Mouse (Mus musculus): ENCODE results near the gene Kcnip4. TPM values are rescaled to one million over a fixed set of nuclear protein-coding genes. Genes with fewer than 3 reads are reported as not detected.

Kcnip4 gene
- polyA plus RNA-seq, 1 experiment from 2014 or later: 1.2 TPM

DNA sequence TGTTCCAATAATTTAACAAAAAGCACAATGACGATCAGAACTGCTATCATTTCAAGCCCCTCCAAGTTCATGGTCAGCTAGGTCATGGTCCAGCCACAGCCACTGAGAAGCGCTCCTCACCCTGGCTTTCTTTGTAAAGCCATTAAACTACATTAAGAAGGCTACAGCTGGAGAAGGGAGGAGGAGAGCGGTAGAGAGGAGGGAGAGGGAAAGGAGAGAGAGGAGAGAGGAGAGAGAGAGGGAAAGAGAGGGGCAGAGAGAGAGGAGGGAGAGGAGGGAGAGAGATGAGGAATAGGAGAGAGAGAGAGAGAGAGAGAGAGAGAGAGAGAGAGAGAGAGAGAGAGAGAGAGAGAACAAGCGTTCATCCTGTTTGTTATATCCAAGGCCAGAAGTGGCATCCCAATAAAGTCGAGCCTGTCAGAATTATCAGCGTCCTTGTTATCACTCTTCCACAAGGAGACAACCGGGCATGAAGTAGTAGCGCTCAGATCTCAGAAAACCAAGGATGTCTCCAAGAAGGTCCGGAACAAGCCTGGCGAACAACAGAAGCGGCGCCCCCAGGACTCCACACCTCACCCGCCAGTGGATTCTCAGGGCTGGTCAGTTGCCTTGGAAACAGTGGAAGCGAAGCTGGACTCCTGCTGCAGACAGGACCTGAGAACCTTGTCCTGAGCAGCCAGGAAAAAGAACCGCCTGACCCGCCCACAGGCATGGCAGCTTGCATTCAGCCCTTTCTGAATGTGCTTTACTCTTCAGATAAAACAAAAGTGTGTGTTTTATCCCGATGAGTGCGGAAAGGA, 635.1 kb downstream of the Kcnip4 start:
- DNase-seq (ENCODE audit: low spot score): peak; percentile 50
- H3K4me1 ChIP-seq: peaks cover 9% of the 10 kb centered on the region
- WGBS: 11% methylated on average over 18 of the region's 18 CpGs
- peak overlapping the region; percentile 42 for H3K4me3 ChIP-seq
- no peak overlapping the region for H3K27ac ChIP-seq
- no peaks in the 10 kb centered on the region for H3K27me3 ChIP-seq (ENCODE audit: low read depth, poor library complexity, severe bottlenecking)
- no peaks in the 10 kb centered on the region for H3K36me3 ChIP-seq
- no peaks in the 10 kb centered on the region for H3K9me3 ChIP-seq (replicated peaks)

DNA sequence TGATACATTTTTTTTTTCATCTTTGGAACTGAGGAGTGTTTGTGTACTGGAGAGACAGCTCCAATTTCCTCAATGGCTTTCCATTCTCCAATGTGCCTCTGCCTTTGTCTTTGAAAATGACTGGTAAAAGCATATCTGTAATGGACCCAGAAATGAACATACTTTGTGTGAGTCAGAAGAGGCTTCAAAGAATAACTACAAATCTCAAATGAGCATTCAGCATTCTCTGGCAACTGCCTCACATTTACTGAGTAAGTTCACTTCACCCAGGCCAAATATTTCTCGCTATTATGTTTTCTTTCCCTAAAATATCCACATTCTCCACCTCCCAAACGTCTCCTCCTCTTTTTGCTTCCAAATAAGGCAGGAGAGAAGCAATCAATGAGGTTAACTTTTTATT, 646.6 kb downstream of the Kcnip4 start:
- Histone ChIP-seq H3K27ac (no peak overlapping the region), H3K4me3 (no peak overlapping the region), H3K36me3 (no peaks in the 10 kb centered on the region), H3K9me3 (replicated peaks) (no peaks in the 10 kb centered on the region), H3K4me1 (no peaks in the 10 kb centered on the region), H3K27me3 (ENCODE audit: low read depth, poor library complexity, severe bottlenecking) (no peaks in the 10 kb centered on the region)
- no peak for DNase-seq (ENCODE audit: low spot score)
- WGBS: 76% methylated on average over 2 of the region's 2 CpGs

GRCm38 (mm10) chr5:48864268-48864967, 660.3 kb downstream of the Kcnip4 start:
- WGBS: 88% methylated on average over 3 of the region's 3 CpGs
- no peaks in the 10 kb centered on the region for H3K9me3 ChIP-seq (replicated peaks)

GRCm38 (mm10) chr5:48840971-48841370, 683.7 kb downstream of the Kcnip4 start:
- no peak for DNase-seq (ENCODE audit: low spot score)
- Histone ChIP-seq H3K27ac (no peak overlapping the region), H3K36me3 (no peaks in the 10 kb centered on the region), H3K27me3 (ENCODE audit: low read depth, poor library complexity, severe bottlenecking) (no peaks in the 10 kb centered on the region), H3K4me1 (peaks cover 3% of the 10 kb centered on the region; the same call in 1 of the 2 replicates), H3K9me3 (replicated peaks) (no peaks in the 10 kb centered on the region), H3K4me3 (no peak overlapping the region)
- WGBS: 51% methylated on average over 2 of the region's 2 CpGs

More at GRCm38 (mm10) chr5:48864268-48864967, 660.3 kb downstream of the Kcnip4 start:
- Histone ChIP-seq H3K4me1 (no peaks in the 10 kb centered on the region), H3K27ac (no peak overlapping the region), H3K36me3 (no peaks in the 10 kb centered on the region), H3K27me3 (ENCODE audit: low read depth, poor library complexity, severe bottlenecking) (no peaks in the 10 kb centered on the region), H3K4me3 (no peak overlapping the region)
- no peak for DNase-seq (ENCODE audit: low spot score)

DNA sequence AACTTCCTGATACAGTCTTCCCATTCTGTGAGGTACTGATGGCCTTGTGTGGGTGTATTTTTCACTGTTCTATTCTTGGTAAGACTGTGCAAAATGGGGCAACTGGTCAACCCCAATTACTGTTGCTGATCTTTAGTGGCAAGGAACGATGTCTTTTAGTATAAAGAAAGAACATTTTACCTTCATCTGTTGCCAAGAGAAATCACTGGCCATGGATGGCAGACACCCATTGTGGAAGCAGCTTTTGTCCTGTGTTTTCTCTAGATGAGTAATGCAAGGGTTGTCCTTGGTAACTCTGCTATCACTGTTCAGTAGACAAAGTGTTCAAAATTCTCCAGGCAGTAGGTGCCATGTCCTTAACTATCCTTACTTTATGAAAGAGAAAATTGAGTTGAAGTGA, 729.2 kb downstream of the Kcnip4 start:
- H3K4me1 ChIP-seq: no peaks in the 10 kb centered on the region
- no peaks in the 10 kb centered on the region for H3K27me3 ChIP-seq (ENCODE audit: low read depth, poor library complexity, severe bottlenecking)
- no peak for DNase-seq (ENCODE audit: low spot score)
- no peaks in the 10 kb centered on the region for H3K9me3 ChIP-seq (replicated peaks)
- no peaks in the 10 kb centered on the region for H3K36me3 ChIP-seq
- no peak overlapping the region for H3K27ac ChIP-seq
- no peak overlapping the region for H3K4me3 ChIP-seq
- WGBS: 95% methylated on average over 1 of the region's 1 CpGs

GRCm38 (mm10) chr5:48779376-48779775, 745.3 kb downstream of the Kcnip4 start:
- Histone ChIP-seq H3K9me3 (replicated peaks) (no peaks in the 10 kb centered on the region), H3K27ac (no peak overlapping the region), H3K4me3 (no peak overlapping the region), H3K36me3 (no peaks in the 10 kb centered on the region), H3K4me1 (no peaks in the 10 kb centered on the region), H3K27me3 (ENCODE audit: low read depth, poor library complexity, severe bottlenecking) (no peaks in the 10 kb centered on the region)
- WGBS: 39% methylated on average over 1 of the region's 1 CpGs
- DNase-seq (ENCODE audit: low spot score): no peak

DNA sequence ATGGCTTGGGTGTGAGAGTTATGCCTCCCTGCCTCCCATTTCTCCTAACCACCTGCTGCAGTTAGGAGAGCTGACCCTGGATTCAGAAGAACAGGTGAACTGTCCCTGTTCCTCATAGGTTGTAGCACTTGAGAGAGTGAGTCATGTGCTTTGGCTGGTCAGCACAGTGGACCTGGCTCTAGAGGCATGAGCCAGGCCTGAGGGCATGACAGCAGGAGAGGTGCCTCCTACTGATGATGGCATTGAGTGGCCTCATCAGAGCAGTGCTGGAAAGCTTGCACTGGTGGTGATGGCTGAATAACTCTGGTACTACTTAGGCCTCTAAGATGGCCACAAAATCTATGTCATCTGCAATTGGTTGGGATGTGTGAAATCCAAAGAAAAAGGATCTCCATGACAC, 776.1 kb downstream of the Kcnip4 start:
- no peaks in the 10 kb centered on the region for H3K27me3 ChIP-seq (ENCODE audit: low read depth, poor library complexity, severe bottlenecking)
- no peak overlapping the region for H3K27ac ChIP-seq
- no peak for DNase-seq (ENCODE audit: low spot score)
- H3K4me3 ChIP-seq: no peak overlapping the region
- H3K36me3 ChIP-seq: no peaks in the 10 kb centered on the region
- H3K4me1 ChIP-seq: no peaks in the 10 kb centered on the region
- H3K9me3 ChIP-seq (replicated peaks): no peaks in the 10 kb centered on the region

GRCm38 (mm10) chr5:48737640-48738039, 787.1 kb downstream of the Kcnip4 start:
- H3K36me3 ChIP-seq: no peaks in the 10 kb centered on the region
- H3K9me3 ChIP-seq (replicated peaks): no peaks in the 10 kb centered on the region
- no peak overlapping the region for H3K27ac ChIP-seq
- WGBS: 62% methylated on average over 2 of the region's 2 CpGs
- DNase-seq (ENCODE audit: low spot score): no peak
- no peaks in the 10 kb centered on the region for H3K4me1 ChIP-seq
- H3K4me3 ChIP-seq: no peak overlapping the region
- no peaks in the 10 kb centered on the region for H3K27me3 ChIP-seq (ENCODE audit: low read depth, poor library complexity, severe bottlenecking)

- DNase-seq (ENCODE audit: low spot score): no peak
- Histone ChIP-seq H3K27ac (no peak overlapping the region), H3K36me3 (no peaks in the 10 kb centered on the region), H3K4me1 (no peaks in the 10 kb centered on the region), H3K9me3 (replicated peaks) (no peaks in the 10 kb centered on the region), H3K4me3 (no peak overlapping the region), H3K27me3 (ENCODE audit: low read depth, poor library complexity, severe bottlenecking) (no peaks in the 10 kb centered on the region)
Observed at GRCm38 (mm10) chr5:48718166-48718565, 806.5 kb downstream of the Kcnip4 start.

GRCm38 (mm10) chr5:48705997-48706396, 818.7 kb downstream of the Kcnip4 start:
- 87% methylated on average over 3 of the region's 3 CpGs for WGBS

GRCm38 (mm10) chr5:48687068-48687467, 837.6 kb downstream of the Kcnip4 start:
- Histone ChIP-seq H3K27ac (no peak overlapping the region), H3K4me3 (no peak overlapping the region), H3K27me3 (ENCODE audit: low read depth, poor library complexity, severe bottlenecking) (no peaks in the 10 kb centered on the region), H3K9me3 (replicated peaks) (no peaks in the 10 kb centered on the region), H3K36me3 (no peaks in the 10 kb centered on the region), H3K4me1 (no peaks in the 10 kb centered on the region)
- no peak for DNase-seq (ENCODE audit: low spot score)
- WGBS: 88% methylated on average over 3 of the region's 3 CpGs

More at GRCm38 (mm10) chr5:48705997-48706396, 818.7 kb downstream of the Kcnip4 start:
- DNase-seq (ENCODE audit: low spot score): no peak
- H3K4me3 ChIP-seq: no peak overlapping the region
- no peaks in the 10 kb centered on the region for H3K36me3 ChIP-seq
- H3K4me1 ChIP-seq: no peaks in the 10 kb centered on the region
- H3K9me3 ChIP-seq (replicated peaks): no peaks in the 10 kb centered on the region
- H3K27me3 ChIP-seq (ENCODE audit: low read depth, poor library complexity, severe bottlenecking): no peaks in the 10 kb centered on the region
- H3K27ac ChIP-seq: no peak overlapping the region

DNA sequence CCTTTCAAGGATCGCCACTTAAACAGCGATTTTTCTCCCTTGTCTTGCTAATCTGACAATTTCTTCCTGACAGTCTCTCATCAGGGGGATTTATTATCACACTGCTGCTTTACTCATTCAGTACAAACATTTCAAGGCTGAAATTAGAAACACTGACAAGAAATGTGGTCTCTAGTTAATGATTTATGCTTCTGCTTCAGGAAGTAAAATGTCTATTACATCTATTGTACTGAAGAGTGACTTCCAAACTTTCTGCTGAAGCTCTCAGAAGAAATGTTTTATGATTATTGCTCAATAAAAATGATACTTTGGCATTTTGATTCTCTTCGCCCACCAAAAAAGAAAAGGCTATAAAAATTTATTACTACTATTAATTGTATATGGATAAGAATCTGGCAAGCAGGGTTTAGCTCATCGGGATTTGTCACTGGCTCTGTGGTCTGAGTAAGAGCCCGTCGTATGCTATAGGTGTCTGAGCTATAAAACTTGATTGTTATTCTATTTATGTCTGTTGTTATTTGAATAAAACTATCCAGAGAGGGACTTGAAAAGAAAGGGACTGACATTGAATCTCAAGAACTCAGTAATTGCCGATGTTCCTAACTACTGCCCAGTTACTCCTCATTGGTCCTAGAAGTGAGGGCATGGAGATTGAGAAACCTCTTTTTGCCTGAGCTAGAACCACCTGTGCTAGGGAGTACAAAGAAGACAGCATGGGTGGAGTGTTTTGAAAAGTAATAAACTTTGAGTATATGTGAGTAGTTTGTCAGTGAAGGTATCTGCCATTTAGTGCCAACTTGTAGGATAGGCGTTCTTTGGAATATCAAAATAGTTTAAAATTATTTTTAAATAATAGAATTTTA, 844.7 kb downstream of the Kcnip4 start:
- Histone ChIP-seq H3K27me3 (ENCODE audit: low read depth, poor library complexity, severe bottlenecking) (no peaks in the 10 kb centered on the region), H3K9me3 (replicated peaks) (no peaks in the 10 kb centered on the region), H3K36me3 (no peaks in the 10 kb centered on the region), H3K27ac (no peak overlapping the region), H3K4me3 (no peak overlapping the region), H3K4me1 (no peaks in the 10 kb centered on the region)
- WGBS: 78% methylated on average over 8 of the region's 8 CpGs
- no peak for DNase-seq (ENCODE audit: low spot score)

DNA sequence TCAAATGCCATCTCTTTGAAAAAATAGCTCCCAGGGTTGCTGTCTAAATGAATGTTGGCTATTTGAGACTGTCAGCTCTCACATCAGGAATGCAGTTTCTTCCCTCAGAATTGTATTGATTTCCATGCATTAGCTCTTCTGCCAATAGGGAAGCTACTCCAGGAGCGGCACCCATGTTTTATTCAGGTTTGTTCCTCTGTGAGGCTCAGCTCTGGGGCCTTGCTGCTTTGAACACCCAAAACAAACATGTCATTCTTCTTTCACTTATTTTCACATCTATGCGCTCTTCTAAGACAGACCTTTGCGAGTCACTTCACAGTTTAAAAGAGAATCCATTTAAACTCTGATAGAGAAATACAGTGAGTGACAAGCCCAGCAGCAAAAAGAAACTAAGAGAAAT, 862.2 kb downstream of the Kcnip4 start:
- Histone ChIP-seq H3K27ac (no peak overlapping the region), H3K4me1 (no peaks in the 10 kb centered on the region), H3K9me3 (replicated peaks) (no peaks in the 10 kb centered on the region), H3K4me3 (no peak overlapping the region), H3K36me3 (no peaks in the 10 kb centered on the region), H3K27me3 (ENCODE audit: low read depth, poor library complexity, severe bottlenecking) (no peaks in the 10 kb centered on the region)
- no peak for DNase-seq (ENCODE audit: low spot score)
- WGBS: 95% methylated on average over 3 of the region's 3 CpGs

Data from limb, embryonic 10.5 days (tissue).